Mouse (Mus musculus) megakaryocyte, embryonic 14.5 days (primary cell): ENCODE measurements at regions not wholly inside any gene's neighbourhood (a gene's known extent, or its start where the extent isn't known, plus 50 kb on each side); places are given as distances from the start of the nearest gene placed in this dataset.

Experiments
- H3K27me3 ChIP-seq: replicated peaks from 2 replicates; pipeline ENCODE3; 2012; ENCODE audit warnings: inconsistent platforms
- H3K36me3 ChIP-seq: replicated peaks from 2 replicates; pipeline ENCODE3; 2012; ENCODE audit warnings: low read length, inconsistent platforms, mixed read lengths
- H3K4me1 ChIP-seq: 2 replicates; pipeline ENCODE4 v1.6.1; 2012; ENCODE audit warnings: inconsistent platforms
- H3K4me3 ChIP-seq: replicated peaks from 2 replicates; pipeline ENCODE3; 2012; ENCODE audit warnings: moderate library complexity, mild to moderate bottlenecking, inconsistent platforms
- H3K9me3 ChIP-seq: 2 replicates; pipeline ENCODE4 v1.6.1; 2012; ENCODE audit warnings: inconsistent platforms
- FLI1 ChIP-seq: IDR thresholded peaks from 2 replicates; pipeline ENCODE4 v1.6.1; 2012; ENCODE audit warnings: low read length, inconsistent platforms, mixed read lengths
- GATA1 ChIP-seq: IDR thresholded peaks from 3 replicates; pipeline ENCODE4 v1.6.1; 2012; ENCODE audit warnings: mixed read lengths, low read length, inconsistent platforms, borderline replicate concordance

DNA sequence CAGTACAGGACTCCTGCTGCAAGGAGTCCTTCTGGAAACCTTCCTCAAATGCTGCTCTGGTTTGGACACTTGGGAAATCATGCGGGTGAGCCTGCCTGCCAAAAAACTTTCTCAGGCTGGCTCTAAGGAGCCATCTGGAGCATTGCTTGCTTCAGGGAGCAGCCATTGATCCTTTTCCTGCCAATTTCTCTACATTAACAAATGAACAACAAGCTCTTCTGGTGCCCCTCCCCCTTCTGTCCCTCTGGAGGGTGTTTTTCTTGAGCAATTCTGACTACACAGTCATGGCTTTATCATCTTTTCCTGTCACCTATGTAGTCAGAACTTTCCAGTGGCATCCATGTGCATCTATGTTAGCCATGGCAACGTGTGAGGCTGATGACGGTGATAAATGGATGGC lies 84.5 kb downstream of the Fam43a start:
- H3K4me1 ChIP-seq = peaks cover 8% of the 10 kb centered on the region
- no peak for TF ChIP-seq FLI1
- TF ChIP-seq GATA1 = no peak

DNA sequence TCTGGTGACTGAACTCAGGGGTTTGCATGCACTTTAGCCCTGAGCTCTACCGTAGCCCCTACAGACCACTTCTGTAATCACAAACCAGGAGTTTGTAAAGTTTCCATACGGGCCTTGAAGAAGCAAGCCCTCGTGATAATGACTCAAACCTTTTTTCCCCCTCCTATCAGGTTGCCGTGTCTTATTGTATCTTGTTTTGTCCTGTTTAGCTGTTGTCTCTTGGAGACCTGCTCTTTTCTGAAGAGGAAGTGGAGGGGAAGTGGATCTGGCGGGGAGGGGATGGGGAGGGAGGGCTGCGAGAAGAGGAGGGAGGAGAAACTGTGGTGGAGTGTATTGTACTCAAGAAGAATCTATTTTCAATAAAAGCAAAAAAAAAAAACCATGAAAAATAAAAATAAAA lies 87.0 kb downstream of the Fam43a start:
- Histone ChIP-seq H3K4me1 (peaks cover 14% of the 10 kb centered on the region), H3K4me3 (no peak overlapping the region), H3K36me3 (no peaks in the 10 kb centered on the region), H3K9me3 (peaks cover 20% of the 10 kb centered on the region), H3K27me3 (peaks cover 24% of the 10 kb centered on the region)
- no peak for TF ChIP-seq GATA1
- no peak for TF ChIP-seq FLI1

More for the DNA sequence above, 84.5 kb downstream of the Fam43a start:
- Histone ChIP-seq H3K4me3 (no peak overlapping the region), H3K27me3 (peaks cover 25% of the 10 kb centered on the region), H3K9me3 (peaks cover 29% of the 10 kb centered on the region), H3K36me3 (no peaks in the 10 kb centered on the region)

DNA sequence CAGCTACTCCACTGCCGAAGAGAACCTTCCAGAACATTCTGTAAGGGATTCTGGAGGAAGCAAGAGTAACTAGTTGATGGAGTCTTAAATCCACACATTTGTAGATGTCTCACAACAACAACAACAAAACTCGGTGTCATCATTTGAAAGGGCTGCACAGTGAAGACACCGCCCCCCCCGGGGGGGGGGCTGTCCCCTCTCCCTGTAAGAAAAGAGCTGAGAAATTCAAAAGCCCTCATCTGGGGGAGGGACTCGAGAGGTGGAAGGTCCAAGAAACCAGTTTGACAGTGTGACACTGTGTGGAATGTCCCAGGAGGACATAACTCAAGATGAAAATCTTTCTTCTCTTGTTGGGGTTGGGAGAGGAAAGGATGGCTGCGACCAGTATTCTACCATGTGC lies 87.7 kb downstream of the Fam43a start:
- Histone ChIP-seq H3K9me3 (peaks cover 20% of the 10 kb centered on the region), H3K36me3 (no peaks in the 10 kb centered on the region), H3K4me1 (peaks cover 14% of the 10 kb centered on the region), H3K4me3 (no peak overlapping the region), H3K27me3 (peaks cover 26% of the 10 kb centered on the region)
- TF ChIP-seq GATA1 = no peak
- TF ChIP-seq FLI1 = no peak

DNA sequence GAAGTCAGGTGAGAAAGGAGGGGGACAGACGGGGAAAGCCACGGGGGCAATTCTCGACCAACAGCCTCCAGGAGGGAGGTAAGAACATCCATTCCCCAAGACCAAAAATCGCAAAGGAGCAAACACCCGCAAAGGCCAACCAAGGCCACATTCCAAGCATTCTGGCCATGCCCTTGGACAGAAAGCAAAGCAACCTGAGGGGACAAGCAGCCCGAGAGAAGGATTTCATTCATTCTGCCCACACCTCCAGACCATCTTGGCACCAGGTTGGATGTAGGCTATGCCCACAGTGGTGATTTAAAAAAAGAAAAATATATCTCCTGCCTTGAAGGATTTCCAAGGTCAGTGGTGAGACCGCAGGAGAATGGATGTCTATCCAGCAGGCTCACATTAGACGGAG lies 88.2 kb downstream of the Fam43a start:
- Histone ChIP-seq H3K4me3 (no peak overlapping the region), H3K36me3 (no peaks in the 10 kb centered on the region), H3K4me1 (peaks cover 14% of the 10 kb centered on the region), H3K9me3 (peaks cover 16% of the 10 kb centered on the region), H3K27me3 (peaks cover 28% of the 10 kb centered on the region)
- TF ChIP-seq GATA1 (no peak), FLI1 (no peak)

DNA sequence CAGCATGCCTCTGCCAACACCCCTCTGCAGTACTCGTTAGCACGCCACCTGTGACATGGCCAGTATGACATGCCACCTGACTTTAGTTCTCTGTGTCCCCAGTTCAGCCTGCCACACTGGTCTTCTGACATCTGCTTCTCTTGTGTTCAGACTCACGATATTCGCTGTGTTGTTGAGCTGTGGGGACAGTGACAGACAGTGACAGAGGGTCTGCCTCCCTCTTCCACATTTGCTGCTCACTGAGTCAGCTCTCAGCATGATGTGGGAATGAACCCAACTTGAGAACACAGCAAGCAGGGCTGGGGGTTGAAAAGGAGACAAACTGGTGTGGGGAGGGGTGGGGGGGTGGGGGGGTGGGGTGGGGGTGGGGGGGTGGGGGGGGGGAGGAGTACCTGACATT lies 91.0 kb downstream of the Fam43a start:
- 0 out of 2 replicates have a peak, but pooled peaks cover 3% of the 10 kb centered on the region for H3K9me3 ChIP-seq
- peaks cover 39% of the 10 kb centered on the region for H3K27me3 ChIP-seq
- no peaks in the 10 kb centered on the region for H3K36me3 ChIP-seq
- no peak for TF ChIP-seq GATA1
- no peak for TF ChIP-seq FLI1
- H3K4me1 ChIP-seq = peaks cover 17% of the 10 kb centered on the region
- H3K4me3 ChIP-seq = no peak overlapping the region

DNA sequence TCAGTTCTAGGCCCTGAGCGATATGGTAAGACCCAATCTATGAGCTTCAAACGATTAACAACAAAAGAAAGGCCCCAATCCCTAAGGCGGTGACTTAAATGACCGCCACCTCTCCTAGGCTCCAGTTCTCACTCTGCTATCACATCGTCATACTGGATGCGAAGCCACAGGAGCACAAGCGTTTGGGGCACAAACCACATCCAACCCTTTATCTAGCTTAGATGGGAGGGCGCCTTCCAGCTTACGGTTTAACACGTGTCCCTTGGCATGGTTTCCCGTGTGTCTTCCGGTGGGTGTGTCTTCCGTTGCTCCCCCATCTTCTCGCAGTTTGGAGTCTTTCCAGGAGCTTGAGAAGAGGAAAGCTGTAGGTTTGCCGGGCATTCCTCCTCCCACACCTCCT lies 92.4 kb downstream of the Fam43a start:
- Histone ChIP-seq H3K36me3 (no peaks in the 10 kb centered on the region), H3K4me1 (peaks cover 12% of the 10 kb centered on the region; the same call in 1 of the 2 replicates), H3K27me3 (peaks cover 49% of the 10 kb centered on the region), H3K9me3 (0 out of 2 replicates have a peak, but pooled peaks cover 3% of the 10 kb centered on the region), H3K4me3 (no peak overlapping the region)
- no peak for TF ChIP-seq FLI1
- TF ChIP-seq GATA1 = no peak

DNA sequence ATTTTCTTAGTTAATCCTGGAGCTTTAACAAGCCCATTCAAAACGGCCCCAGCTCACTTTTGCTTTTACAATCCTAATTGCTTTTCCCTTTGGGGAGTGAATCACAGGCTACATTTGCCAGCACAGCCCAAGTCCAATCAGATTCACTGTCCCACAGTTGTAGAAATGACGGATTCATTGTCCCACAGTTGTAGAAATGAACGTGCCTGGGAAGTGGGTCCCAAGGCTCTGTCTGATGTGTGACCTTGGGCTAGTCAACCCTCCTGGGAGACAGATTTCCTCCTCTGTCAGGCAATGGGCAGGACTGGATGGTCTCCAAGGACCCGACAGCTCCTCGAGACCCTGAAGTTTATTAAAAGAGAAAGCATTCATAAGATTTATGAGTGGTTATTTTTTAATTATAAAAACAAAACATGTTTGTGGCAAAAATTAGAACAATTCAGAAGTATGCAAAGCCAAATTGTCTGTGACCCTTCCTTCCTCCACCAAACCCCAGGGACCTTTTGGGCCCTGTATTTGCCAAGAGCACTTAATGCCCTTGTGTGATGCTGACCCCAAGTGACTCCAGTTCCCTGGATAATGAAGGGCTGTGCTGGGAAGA lies 93.1 kb downstream of the Fam43a start:
- peaks cover 53% of the 10 kb centered on the region for H3K27me3 ChIP-seq
- H3K9me3 ChIP-seq = 0 out of 2 replicates have a peak, but pooled peaks cover 3% of the 10 kb centered on the region
- H3K4me3 ChIP-seq = no peak overlapping the region
- H3K4me1 ChIP-seq = peaks cover 11% of the 10 kb centered on the region; the same call in 1 of the 2 replicates
- no peak for TF ChIP-seq FLI1
- TF ChIP-seq GATA1 = no peak
- H3K36me3 ChIP-seq = no peaks in the 10 kb centered on the region

DNA sequence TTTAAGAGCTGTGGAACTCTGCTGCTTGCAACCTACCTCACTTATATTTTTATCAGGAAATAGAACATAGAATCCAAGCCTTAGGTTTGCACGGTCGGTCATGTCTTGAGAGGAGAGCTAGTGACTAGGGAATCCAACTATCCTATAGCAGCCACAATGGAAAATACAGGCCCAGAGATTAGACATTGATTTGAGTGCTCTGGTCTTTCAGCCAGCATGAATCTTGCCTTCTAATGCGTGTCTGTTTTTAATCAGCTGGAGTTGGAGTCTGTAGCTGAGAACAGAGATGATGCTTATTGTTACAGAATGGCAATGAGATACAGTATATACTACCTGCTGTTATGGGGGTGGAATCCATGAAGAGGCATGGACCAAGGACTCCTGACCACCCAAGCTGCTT lies 93.7 kb downstream of the Fam43a start:
- H3K36me3 ChIP-seq = no peaks in the 10 kb centered on the region
- peaks cover 54% of the 10 kb centered on the region for H3K27me3 ChIP-seq
- TF ChIP-seq FLI1 (no peak), GATA1 (no peak)
- no peak overlapping the region for H3K4me3 ChIP-seq
- 0 out of 2 replicates have a peak, but pooled peaks cover 3% of the 10 kb centered on the region for H3K9me3 ChIP-seq
- peaks cover 11% of the 10 kb centered on the region; the same call in 1 of the 2 replicates for H3K4me1 ChIP-seq

DNA sequence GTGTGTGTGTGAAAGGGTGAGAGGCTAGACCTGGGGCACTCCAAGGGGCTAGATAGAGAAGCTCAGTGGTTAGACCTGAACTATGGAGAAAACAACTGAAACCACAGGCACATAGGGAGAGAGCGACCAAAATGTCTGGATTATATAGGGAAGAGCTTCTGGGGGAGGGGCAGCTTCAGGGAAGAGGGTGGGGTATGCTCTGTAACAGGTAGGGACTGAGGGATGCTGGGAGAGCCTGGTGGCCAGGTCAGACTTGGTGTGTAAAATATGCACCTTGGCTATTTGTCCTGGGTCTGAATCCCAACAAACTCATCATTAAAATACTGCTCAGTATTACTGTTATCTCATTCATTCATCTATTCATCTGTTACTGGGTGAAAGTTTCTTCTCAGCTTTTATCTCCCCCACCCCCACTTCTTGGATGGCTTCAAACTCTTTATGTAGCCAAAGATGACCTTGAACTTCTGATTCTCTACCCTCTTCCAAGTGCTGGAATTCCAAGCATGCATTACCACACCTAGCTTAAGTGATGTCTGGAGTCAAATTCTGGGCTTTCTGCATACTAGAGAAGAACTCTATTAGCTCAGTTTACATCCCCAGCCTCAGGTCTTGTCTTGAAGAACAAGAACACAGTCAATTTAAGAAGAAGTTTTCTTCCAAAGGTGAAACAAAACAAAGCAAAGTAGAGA lies 94.5 kb downstream of the Fam43a start:
- Histone ChIP-seq H3K4me1 (peaks cover 11% of the 10 kb centered on the region; the same call in 1 of the 2 replicates), H3K27me3 (peaks cover 59% of the 10 kb centered on the region), H3K36me3 (no peaks in the 10 kb centered on the region), H3K4me3 (no peak overlapping the region), H3K9me3 (0 out of 2 replicates have a peak, but pooled peaks cover 3% of the 10 kb centered on the region)
- TF ChIP-seq FLI1 (no peak), GATA1 (no peak)

DNA sequence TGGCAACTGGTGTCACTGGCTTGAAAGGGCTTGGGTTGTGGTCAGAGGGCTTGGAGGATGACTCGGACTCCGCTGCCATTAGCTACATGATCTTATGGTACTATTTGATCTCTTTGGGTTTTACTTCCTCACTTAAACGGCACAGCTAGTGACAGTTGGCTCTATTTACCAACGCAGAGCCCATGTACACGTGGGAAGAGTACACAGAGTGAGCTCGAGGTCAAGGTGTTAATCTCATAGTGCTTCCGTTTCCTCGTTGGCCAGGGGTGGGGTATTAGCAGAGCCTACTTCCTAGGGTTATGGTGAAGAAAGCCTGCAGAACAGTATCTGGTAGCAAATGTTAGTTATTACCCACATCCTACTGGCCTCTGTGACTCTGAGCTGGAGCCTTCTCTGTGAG lies 96.2 kb downstream of the Fam43a start:
- H3K36me3 ChIP-seq = no peaks in the 10 kb centered on the region
- H3K4me3 ChIP-seq = no peak overlapping the region
- TF ChIP-seq FLI1 = no peak
- TF ChIP-seq GATA1 = no peak
- H3K27me3 ChIP-seq = peaks cover 61% of the 10 kb centered on the region
- 0 out of 2 replicates have a peak, but pooled peaks cover 3% of the 10 kb centered on the region for H3K9me3 ChIP-seq
- peaks cover 5% of the 10 kb centered on the region; the same call in 1 of the 2 replicates for H3K4me1 ChIP-seq
